31 mouse cellular contexts compared by ENCODE assay signal in the genomic region with DNA sequence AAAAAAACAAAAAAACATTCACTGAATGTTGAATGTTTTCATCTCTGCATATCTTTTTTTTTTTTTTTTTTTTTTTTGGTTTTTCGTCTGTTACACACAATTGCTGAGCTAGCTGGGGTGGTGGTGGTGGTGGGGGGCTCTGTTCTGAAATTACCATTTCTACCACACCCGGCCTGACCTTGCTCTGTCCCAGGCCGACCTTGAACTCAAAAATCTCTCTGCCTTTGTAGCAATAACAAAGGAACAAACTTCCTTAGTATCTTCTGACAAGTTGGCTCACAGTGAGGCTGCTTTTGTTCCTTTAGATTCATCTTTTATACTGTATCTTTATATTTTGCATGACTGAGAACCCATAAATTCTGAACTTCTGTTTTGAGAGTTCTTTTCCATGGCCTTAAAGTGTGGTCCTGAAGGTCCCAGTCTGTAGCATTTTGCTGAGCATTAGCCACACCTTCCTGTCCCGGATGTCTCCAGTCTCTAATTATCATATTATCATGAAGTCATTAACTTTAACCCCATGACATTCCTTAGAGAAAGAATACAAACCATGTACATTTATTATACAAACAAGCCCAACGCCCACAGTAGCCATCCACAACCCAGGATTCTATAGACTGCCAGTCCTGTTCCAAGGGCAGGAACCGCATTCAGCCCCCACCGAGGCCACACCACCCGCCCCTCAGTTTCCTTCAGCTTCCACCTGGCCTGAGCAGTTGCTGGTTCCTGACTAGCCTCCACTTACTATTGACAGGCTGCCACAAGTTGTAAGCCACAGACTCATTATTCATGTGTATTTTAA. TPM values are rescaled to one million over a fixed set of nuclear protein-coding genes. Genes with fewer than 3 reads are reported as not detected.
DNase-seq lines count a peak whose midpoint lies in the region; ATAC-seq and TF ChIP-seq lines count a peak whose summit lies in the region.
"Had no signal": no experiment of that assay in that cellular context is flagged by ENCODE, and none has a peak within 500 bp of the region (broad histone marks: within the 10 kb centered on the region; RNA-seq: fewer than 3 reads in every experiment).

No protein-coding gene starts in this region.

- H3K4me2 ChIP-seq in embryonic facial prominence, embryonic 12.5 days (replicated peaks): no peak overlapping the region
- H3K4me2 ChIP-seq: forebrain, embryonic 13.5 days; heart, embryonic 13.5 days; hindbrain, embryonic 14.5 days had no signal

- no peak overlapping the region for H3K4me3 ChIP-seq in embryonic facial prominence, embryonic 12.5 days
- H3K4me3 ChIP-seq in embryonic facial prominence, embryonic 10.5 days: no peak overlapping the region
- peak overlapping the region; percentile 24 for H3K4me3 ChIP-seq in E14TG2a.4 (replicated peaks; ENCODE audit: low read length)
- H3K4me3 ChIP-seq: forebrain, embryonic 10.5 days; forebrain, embryonic 13.5 days; heart, embryonic 13.5 days had no signal

- TF ChIP-seq CTCF in E14TG2a.4 (conservative IDR thresholded peaks at IDR 0.05; ENCODE audit: low read length): no peak

- 60% methylated on average over 8 of the region's 8 CpGs for WGBS in embryonic facial prominence, embryonic 12.5 days
- 63% methylated on average over 8 of the region's 8 CpGs for WGBS in embryonic facial prominence, embryonic 10.5 days

- H3K36me3 ChIP-seq in embryonic facial prominence, embryonic 12.5 days: no peaks in the 10 kb centered on the region
- no peaks in the 10 kb centered on the region for H3K36me3 ChIP-seq in embryonic facial prominence, embryonic 10.5 days (replicated peaks)
- H3K36me3 ChIP-seq in E14TG2a.4 (ENCODE audit: insufficient read depth, low read length): no peaks in the 10 kb centered on the region
- H3K36me3 ChIP-seq: forebrain, embryonic 10.5 days; heart, embryonic 13.5 days had no signal

- ATAC-seq in embryonic facial prominence, embryonic 12.5 days (ENCODE audit: insufficient number of reproducible peaks, insufficient read depth, low FRiP score, low TSS enrichment): no peak
- ATAC-seq: forebrain, embryonic 13.5 days; forebrain, embryonic 16.5 days; hindbrain, postnatal 0 days; intestine, postnatal 0 days had no signal

- no peaks in the 10 kb centered on the region for H3K9me3 ChIP-seq in embryonic facial prominence, embryonic 12.5 days
- no peaks in the 10 kb centered on the region for H3K9me3 ChIP-seq in embryonic facial prominence, embryonic 10.5 days
- no peaks in the 10 kb centered on the region for H3K9me3 ChIP-seq in E14TG2a.4 (ENCODE audit: low read length)
- H3K9me3 ChIP-seq: forebrain, embryonic 10.5 days; forebrain, embryonic 13.5 days; heart, embryonic 13.5 days had no signal

- no peaks in the 10 kb centered on the region for H3K27me3 ChIP-seq in embryonic facial prominence, embryonic 12.5 days
- H3K27me3 ChIP-seq in embryonic facial prominence, embryonic 10.5 days (replicated peaks; ENCODE audit: low read depth, poor library complexity, severe bottlenecking): no peaks in the 10 kb centered on the region
- H3K27me3 ChIP-seq in E14TG2a.4 (ENCODE audit: insufficient read depth, low read length): no peaks in the 10 kb centered on the region
- H3K27me3 ChIP-seq: forebrain, embryonic 13.5 days; heart, embryonic 13.5 days had no signal

- H3K9ac ChIP-seq in embryonic facial prominence, embryonic 12.5 days: 0 out of 2 replicates have a peak overlapping the region, but pooled peaks have one; percentile 7
- H3K9ac ChIP-seq: forebrain, embryonic 13.5 days; heart, embryonic 13.5 days; hindbrain, embryonic 14.5 days had no signal

- no peak for DNase-seq in embryonic facial prominence, embryonic 10.5 days (ENCODE audit: low spot score)
- DNase-seq in ES-CJ7 (ENCODE audit: low read depth, low spot score) (peak; percentile 94), ZHBTc4 (ENCODE audit: low read depth, low spot score) (peak; percentile 92), MN1 (ENCODE audit: low spot score) (no peak)
- DNase-seq in adrenal gland, postnatal 36 days: no peak
- DNase-seq: adrenal gland, adult 2 months; adrenal gland, postnatal 14 days; B cell, adult 2 months; cerebellum, adult 18-20 months; cerebellum, adult 9-11 months; cerebellum, postnatal 25 days; gastrocnemius, postnatal 10 days; gastrocnemius, postnatal 36 days; heart, adult 18-20 months; heart, postnatal 14 days; heart, postnatal 4 days; kidney, adult 2 months had no signal

- no peak overlapping the region for H3K27ac ChIP-seq in embryonic facial prominence, embryonic 12.5 days
- no peak overlapping the region for H3K27ac ChIP-seq in embryonic facial prominence, embryonic 10.5 days (replicated peaks)
- H3K27ac ChIP-seq: forebrain, embryonic 10.5 days; forebrain, embryonic 13.5 days; heart, embryonic 13.5 days; hindbrain, embryonic 14.5 days; hindbrain, postnatal 0 days had no signal

- peaks cover 4% of the 10 kb centered on the region for H3K4me1 ChIP-seq in embryonic facial prominence, embryonic 12.5 days
- H3K4me1 ChIP-seq in embryonic facial prominence, embryonic 10.5 days: peaks cover 26% of the 10 kb centered on the region
- H3K4me1 ChIP-seq in E14TG2a.4 (replicated peaks; ENCODE audit: low read depth, low read length): peaks cover 79% of the 10 kb centered on the region
- H3K4me1 ChIP-seq: forebrain, embryonic 13.5 days had no signal

RNA-seq across cellular contexts. Expression of a gene that starts 8.1 kb away (rescaled TPM):
- polyA plus RNA-seq in embryonic facial prominence, embryonic 12.5 days (2016; fragmentation: Nextera tagmentation; extraction: Ambion mirVana): 2.5 and 3.5 TPM in 2 replicates
- 0.88 and 1.3 TPM in 2 replicates for polyA plus RNA-seq in embryonic facial prominence, embryonic 10.5 days (2016; fragmentation: Nextera tagmentation; extraction: Ambion mirVana)
- 1 to 10 TPM; 4.0 to 4.9 TPM for total RNA-seq in adrenal gland, postnatal 36 days (2021)
- total RNA-seq: MEL had no signal

RNA-seq across cellular contexts. Expression of a gene that starts 8.4 kb away (rescaled TPM):
- polyA plus RNA-seq in embryonic facial prominence, embryonic 12.5 days (2016; fragmentation: Nextera tagmentation; extraction: Ambion mirVana): 3.1 and 3.9 TPM in 2 replicates
- polyA plus RNA-seq in embryonic facial prominence, embryonic 10.5 days (2016; fragmentation: Nextera tagmentation; extraction: Ambion mirVana): 1.2 and 2.2 TPM in 2 replicates
- 10 to 100 TPM; 21.5 to 22.9 TPM for total RNA-seq in adrenal gland, postnatal 36 days (2021)
- total RNA-seq: CH12.LX; common myeloid progenitor, adult 5-6 weeks; MEL had no signal

RNA-seq across cellular contexts. Expression of a gene that starts 18.4 kb away (rescaled TPM):
- 0.50 TPM in 2 replicates for polyA plus RNA-seq in embryonic facial prominence, embryonic 12.5 days (2016; fragmentation: Nextera tagmentation; extraction: Ambion mirVana)
- 0.15 TPM in 1 of 2 replicates, not detected in the other for polyA plus RNA-seq in embryonic facial prominence, embryonic 10.5 days (2016; fragmentation: Nextera tagmentation; extraction: Ambion mirVana)
- 1 to 10 TPM; 1.7 to 2.5 TPM for total RNA-seq in adrenal gland, postnatal 36 days (2021)
- polyA plus RNA-seq: forebrain, embryonic 10.5 days; hindbrain, embryonic 11.5 days; intestine, embryonic 14.5 days had no signal

RNA-seq across cellular contexts. Expression of a gene that starts 22.1 kb away (rescaled TPM):
- 134 and 147 TPM in 2 replicates for polyA plus RNA-seq in embryonic facial prominence, embryonic 12.5 days (2016; fragmentation: Nextera tagmentation; extraction: Ambion mirVana)
- 136 and 141 TPM in 2 replicates for polyA plus RNA-seq in embryonic facial prominence, embryonic 10.5 days (2016; fragmentation: Nextera tagmentation; extraction: Ambion mirVana)
- 10 to 100 TPM; 70.6 to 80.4 TPM for total RNA-seq in adrenal gland, postnatal 36 days (2021)

RNA-seq across cellular contexts. Expression of a gene that starts 31.8 kb away (rescaled TPM):
- polyA plus RNA-seq in embryonic facial prominence, embryonic 12.5 days (2016; fragmentation: Nextera tagmentation; extraction: Ambion mirVana): 561 and 632 TPM in 2 replicates
- 780 and 781 TPM in 2 replicates for polyA plus RNA-seq in embryonic facial prominence, embryonic 10.5 days (2016; fragmentation: Nextera tagmentation; extraction: Ambion mirVana)
- total RNA-seq in adrenal gland, postnatal 36 days (2021): 100 to 1,000 TPM; 678 to 712 TPM

Comparison
In these comparisons a context has a peak if more than half of its experiments do, and no peak if none do; other contexts are left out.
1. DNase-seq: peak in ES-CJ7 (single experiment) and ZHBTc4 (single experiment); none in embryonic facial prominence, embryonic 10.5 days (single experiment), MN1 (single experiment) and adrenal gland, postnatal 36 days (0 of 2).